Mouse (Mus musculus) cortical plate, adult 2 months (tissue): ENCODE results near the gene Taf8. TPM values are rescaled to one million over a fixed set of nuclear protein-coding genes. Genes with fewer than 3 reads are reported as not detected.
A peak's percentile ranks its signal among the peaks of the same experiment; 100 is the strongest.

Experiments
- H3K27ac ChIP-seq: fragments of 200-500 bp; 2 replicates; pipeline ENCODE4 v1.5.1; 2012; ENCODE audit warnings: low read length, control low read depth, inconsistent platforms; ENCODE audit not compliant: insufficient read depth
- H3K4me1 ChIP-seq: fragments of 200-500 bp; 2 replicates; pipeline ENCODE4 v1.6.1; 2011; ENCODE audit warnings: low read length; ENCODE audit not compliant: control insufficient read depth, insufficient read depth
- H3K4me3 ChIP-seq: fragments of 200-500 bp; 2 replicates; pipeline ENCODE4 v1.5.1; 2011; ENCODE audit warnings: mild to moderate bottlenecking, low read length, control low read depth; ENCODE audit not compliant: insufficient read depth
- CTCF ChIP-seq: fragments of 200-500 bp; IDR thresholded peaks from 2 replicates; pipeline ENCODE4 v1.5.1; 2011; ENCODE audit warnings: mild to moderate bottlenecking, control low read depth, low read length; ENCODE audit not compliant: insufficient read depth; ENCODE audit errors: extremely low read depth
- POLR2A ChIP-seq: fragments of 200-500 bp; IDR thresholded peaks from 2 replicates; pipeline ENCODE4 v1.6.1; 2011; ENCODE audit warnings: mild to moderate bottlenecking, low read length, control low read depth; ENCODE audit not compliant: insufficient read depth; ENCODE audit errors: extremely low read depth
- polyA plus RNA-seq: library from polyadenylated mRNA; depleted of rRNA; stranded (reverse); fragments of >200 nt; gene quantifications from 2 replicates; pipeline ENCODE4 v1.2.3, GENCODE M21; 2012

The Taf8 gene
- polyA plus RNA-seq, 1 experiment, result 25.9 TPM

GRCm38 (mm10) chr17:47490791-47491190, 11.3 kb downstream of the Taf8 start:
- H3K4me1 ChIP-seq, result no peaks in the 10 kb centered on the region
- no peak for TF ChIP-seq POLR2A
- TF ChIP-seq CTCF, result no peak
- no peak overlapping the region for H3K4me3 ChIP-seq
- no peak overlapping the region for H3K27ac ChIP-seq

GRCm38 (mm10) chr17:47485791-47486190, 16.3 kb downstream of the Taf8 start:
- TF ChIP-seq POLR2A (no peak), CTCF (no peak)
- Histone ChIP-seq H3K27ac (no peak overlapping the region), H3K4me1 (0 out of 2 replicates have a peak, but pooled peaks cover 1% of the 10 kb centered on the region), H3K4me3 (no peak overlapping the region)

GRCm38 (mm10) chr17:47484993-47485392, 17.1 kb downstream of the Taf8 start:
- H3K27ac ChIP-seq, result no peak overlapping the region
- 0 out of 2 replicates have a peak, but pooled peaks cover 1% of the 10 kb centered on the region for H3K4me1 ChIP-seq
- TF ChIP-seq CTCF (no peak), POLR2A (no peak)
- H3K4me3 ChIP-seq, result no peak overlapping the region

GRCm38 (mm10) chr17:47484241-47484921, 17.7 kb downstream of the Taf8 start:
- H3K4me1 ChIP-seq, result 0 out of 2 replicates have a peak, but pooled peaks cover 1% of the 10 kb centered on the region
- no peak overlapping the region for H3K27ac ChIP-seq

GRCm38 (mm10) chr17:47482401-47482800, 19.7 kb downstream of the Taf8 start:
- Histone ChIP-seq H3K4me1 (0 out of 2 replicates have a peak, but pooled peaks cover 1% of the 10 kb centered on the region), H3K4me3 (no peak overlapping the region), H3K27ac (no peak overlapping the region)
- TF ChIP-seq CTCF (peak; percentile 65), POLR2A (no peak)

More at GRCm38 (mm10) chr17:47484241-47484921, 17.7 kb downstream of the Taf8 start:
- H3K4me3 ChIP-seq, result no peak overlapping the region
- TF ChIP-seq POLR2A, result no peak
- TF ChIP-seq CTCF, result no peak

GRCm38 (mm10) chr17:47479887-47480286, 22.2 kb downstream of the Taf8 start:
- 0 out of 2 replicates have a peak, but pooled peaks cover 1% of the 10 kb centered on the region for H3K4me1 ChIP-seq
- TF ChIP-seq CTCF, result no peak
- TF ChIP-seq POLR2A, result no peak
- H3K27ac ChIP-seq, result no peak overlapping the region
- H3K4me3 ChIP-seq, result no peak overlapping the region

- H3K4me1 ChIP-seq, result no peaks in the 10 kb centered on the region
- H3K4me3 ChIP-seq, result no peak overlapping the region
- H3K27ac ChIP-seq, result no peak overlapping the region
- peak; percentile 19; the same call in 1 of the 2 replicates for TF ChIP-seq CTCF
- no peak for TF ChIP-seq POLR2A
Measured at GRCm38 (mm10) chr17:47475714-47476113, 26.4 kb downstream of the Taf8 start.

- Histone ChIP-seq H3K4me3 (no peak overlapping the region), H3K4me1 (no peaks in the 10 kb centered on the region)
- TF ChIP-seq POLR2A (no peak), CTCF (no peak)
Measured at GRCm38 (mm10) chr17:47475181-47475580, 26.9 kb downstream of the Taf8 start.

GRCm38 (mm10) chr17:47474250-47474649, 27.8 kb downstream of the Taf8 start:
- H3K27ac ChIP-seq, result no peak overlapping the region
- H3K4me1 ChIP-seq, result no peaks in the 10 kb centered on the region
- no peak overlapping the region for H3K4me3 ChIP-seq
- TF ChIP-seq POLR2A (no peak), CTCF (no peak)

More at GRCm38 (mm10) chr17:47475181-47475580, 26.9 kb downstream of the Taf8 start:
- H3K27ac ChIP-seq, result no peak overlapping the region

- Histone ChIP-seq H3K4me3 (no peak overlapping the region), H3K27ac (no peak overlapping the region), H3K4me1 (no peaks in the 10 kb centered on the region)
- TF ChIP-seq CTCF (peak; percentile 74), POLR2A (no peak)
Measured at GRCm38 (mm10) chr17:47473434-47473974, 28.6 kb downstream of the Taf8 start.
